Mouse (Mus musculus) small intestine, adult 2 months (tissue): ENCODE data around the gene Sema5b.

Experiments used
- CTCF ChIP-seq: fragments of 200-500 bp; IDR thresholded peaks from 2 replicates; pipeline ENCODE4 v1.5.1; 2012; ENCODE audit warnings: low read depth, mild to moderate bottlenecking, control low read depth, inconsistent platforms, low read length, moderate library complexity, mixed read lengths; ENCODE audit not compliant: insufficient replicate concordance, insufficient read length; ENCODE audit errors: extremely low read depth
- POLR2A ChIP-seq: fragments of 200-500 bp; IDR thresholded peaks from 2 replicates; pipeline ENCODE4 v1.6.1; 2012; ENCODE audit warnings: low read depth, mild to moderate bottlenecking, control low read depth, inconsistent platforms, low read length, moderate library complexity

- TF ChIP-seq POLR2A (no peak), CTCF (no peak)
These were observed 119.3 kb downstream of the Sema5b start for GRCm38 (mm10) chr16:35660222-35660621.
